Mouse (Mus musculus): ENCODE measurements around the gene Shc3.
A peak's percentile ranks its signal among the peaks of the same experiment; 100 is the strongest.

DNA sequence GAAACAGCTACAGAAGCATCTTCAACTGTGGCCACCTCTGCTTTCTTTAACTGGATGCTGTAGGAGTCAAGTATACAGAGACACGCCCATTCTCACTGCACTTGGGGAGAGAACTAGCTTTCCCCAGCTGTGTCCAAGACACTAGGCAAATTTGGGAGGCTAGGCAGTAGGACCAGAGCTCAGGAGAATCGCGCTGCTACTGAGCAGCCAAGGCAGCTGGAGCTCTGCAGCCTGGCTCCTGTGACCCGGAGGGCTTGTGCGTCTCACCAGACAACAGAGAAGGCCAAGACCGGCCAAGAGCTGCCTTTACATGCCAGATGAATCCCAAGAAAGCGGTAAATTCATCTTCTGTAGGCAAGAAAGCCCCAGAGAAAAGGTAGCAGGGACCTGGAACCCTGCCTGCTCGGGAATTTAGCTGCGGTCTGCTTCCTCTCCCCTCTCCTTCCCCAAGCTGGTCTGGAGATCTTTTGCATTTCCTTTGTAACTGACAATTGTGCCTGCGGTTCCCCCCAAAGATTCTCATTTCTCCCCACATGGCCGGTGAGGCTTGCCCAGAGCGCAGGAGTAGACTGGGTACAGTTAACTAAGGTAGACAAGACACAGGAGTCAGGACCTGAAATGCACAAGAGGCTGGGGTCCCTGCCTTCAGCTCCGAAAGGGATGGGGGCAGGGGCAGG is 161.5 kb downstream of the Shc3 start:
- TF ChIP-seq CTCF (IDR thresholded peaks at IDR 0.05; ENCODE audit: borderline replicate concordance, insufficient read depth, low read length) = no peak
- TF ChIP-seq POLR2A (IDR thresholded peaks at IDR 0.05; ENCODE audit: low read depth, low read length) = peak; percentile 55
